Mouse (Mus musculus) ovary, postnatal 36 days (tissue): ENCODE results near the gene Slc45a3.

Experiments used
- DNase-seq: peaks from one replicate; pipeline ENCODE4 v3.0.0; 2022; ENCODE audit warnings: low spot score, mixed read lengths

Gene Slc45a3

GRCm38 (mm10) chr1:132026925-132027646 is 64.3 kb downstream of the Slc45a3 start:
- no peak for DNase-seq

DNA sequence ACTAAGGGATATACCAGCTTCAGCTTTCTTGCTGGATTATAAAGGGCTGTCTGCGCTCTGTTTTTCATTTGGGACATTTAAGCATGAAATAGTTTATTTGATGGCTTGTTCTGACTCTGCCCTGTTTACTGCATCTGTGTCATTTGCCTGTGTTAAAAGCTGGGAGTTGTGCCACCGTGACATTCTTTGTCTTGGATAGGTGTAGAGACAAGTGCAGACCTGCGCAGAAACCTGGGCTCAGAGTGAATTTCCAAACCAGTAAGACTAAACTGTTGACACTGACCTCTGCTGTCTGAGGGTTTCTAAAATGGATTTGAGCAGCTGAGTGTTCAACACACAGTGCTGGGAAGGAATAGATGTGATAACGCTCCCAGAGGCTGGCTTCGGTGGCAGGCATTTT is 65.2 kb downstream of the Slc45a3 start:
- DNase-seq = no peak

- DNase-seq = no peak
Measured at GRCm38 (mm10) chr1:132028413-132028812, 65.6 kb downstream of the Slc45a3 start.

GRCm38 (mm10) chr1:132030574-132030973 is 67.8 kb downstream of the Slc45a3 start:
- DNase-seq = no peak

DNA sequence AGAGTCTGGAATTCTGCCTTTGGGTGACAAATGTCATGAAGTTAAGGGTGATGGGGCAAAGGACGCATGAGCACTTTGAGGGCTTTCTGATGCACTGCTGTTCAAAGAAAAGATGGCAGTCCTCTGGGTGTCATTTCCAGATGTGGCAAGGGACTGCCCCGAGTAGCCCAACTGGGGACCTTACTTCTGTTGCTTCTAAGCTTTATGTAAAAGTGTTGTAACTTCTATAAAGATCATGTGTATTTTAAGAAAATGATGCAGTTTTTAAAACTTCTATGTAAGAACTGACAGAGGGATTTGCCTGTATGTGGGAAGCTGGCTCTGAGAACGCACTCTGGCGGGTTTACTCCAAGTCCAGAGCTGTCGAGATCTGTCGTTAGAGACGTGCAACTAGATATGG is 69.4 kb downstream of the Slc45a3 start:
- DNase-seq = no peak
